Mouse (Mus musculus): Measurements from ENCODE around the gene Mthfd1.

DNA sequence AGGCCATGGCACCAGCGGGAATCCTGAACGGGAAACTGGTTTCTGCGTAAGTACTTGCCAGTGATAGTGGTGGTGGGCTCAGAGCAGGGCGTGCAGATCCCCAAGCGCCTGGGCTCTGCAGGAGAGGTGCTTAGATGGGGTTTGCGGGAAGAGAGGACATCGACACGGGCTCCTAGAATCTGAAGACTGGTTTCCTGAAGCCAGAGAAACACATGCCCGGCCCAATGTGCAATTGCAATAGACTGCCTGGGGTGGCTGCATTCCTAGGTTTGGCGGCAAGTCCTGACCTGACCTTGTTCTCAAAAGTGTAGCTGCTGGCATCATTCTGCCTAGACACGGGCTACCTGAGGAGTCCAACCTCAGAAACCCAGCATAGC is 389 bp downstream of the Mthfd1 start:
- TF ChIP-seq CTCF (IDR thresholded peaks at IDR 0.05; ENCODE audit: low read depth) (no peak), EP300 (IDR thresholded peaks at IDR 0.05; ENCODE audit: low read depth) (no peak)

Data from heart, postnatal 0 days (tissue).